Mouse (Mus musculus): Measurements from ENCODE around the gene Lamb3. TPM values are rescaled to one million over a fixed set of nuclear protein-coding genes. Genes with fewer than 3 reads are reported as not detected.

Lamb3 gene
- polyA plus RNA-seq, 1 experiment = not detected

DNA sequence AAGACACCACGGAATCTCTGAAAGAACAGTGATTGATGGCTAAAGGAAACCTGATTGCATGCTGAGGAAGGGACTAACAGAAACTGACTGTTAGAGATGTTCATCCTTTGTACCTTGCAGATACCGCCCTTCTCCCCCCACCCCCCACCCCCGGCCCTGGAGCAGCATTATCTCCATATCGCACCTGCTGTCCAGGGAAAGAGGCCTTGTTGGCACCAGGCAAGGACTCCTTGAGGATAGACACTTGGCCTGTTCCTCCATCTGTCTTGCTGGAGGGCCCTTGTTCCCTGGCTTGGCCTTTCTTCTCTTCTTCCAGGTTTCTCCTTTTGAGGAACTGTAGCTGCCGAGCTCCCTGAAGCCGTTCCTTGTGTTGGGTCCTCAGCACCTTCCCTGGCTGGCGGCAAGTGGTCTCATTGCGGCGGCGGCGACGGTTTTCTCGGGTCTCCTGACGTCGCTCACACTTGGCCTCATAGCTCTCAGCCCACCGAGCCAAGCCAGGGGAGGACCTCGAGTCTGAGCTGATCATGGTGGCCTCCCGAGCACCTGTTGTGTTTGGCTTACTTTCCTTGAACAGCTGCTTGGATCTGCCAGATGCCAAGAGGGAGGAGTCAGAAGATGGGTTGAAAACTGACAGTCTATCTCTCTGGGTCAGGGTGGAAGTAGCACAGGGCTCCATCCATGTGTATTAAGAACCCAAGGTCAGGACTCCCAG is 9.8 kb upstream of the Lamb3 start:
- TF ChIP-seq TAL1 (IDR thresholded peaks at IDR 0.05; ENCODE audit: low read length) (no peak), GATA1 (IDR thresholded peaks at IDR 0.05; ENCODE audit: low read length) (no peak)
- peaks cover 8% of the 10 kb centered on the region for H3K4me1 ChIP-seq (ENCODE audit: control insufficient read depth)
- H3K36me3 ChIP-seq (ENCODE audit: control insufficient read depth) = no peaks in the 10 kb centered on the region
- no peaks in the 10 kb centered on the region for H3K27me3 ChIP-seq (ENCODE audit: control insufficient read depth)
- no peaks in the 10 kb centered on the region for H3K9me3 ChIP-seq (ENCODE audit: control insufficient read depth, low read length)
- no peak overlapping the region for H3K4me3 ChIP-seq (replicated peaks)

DNA sequence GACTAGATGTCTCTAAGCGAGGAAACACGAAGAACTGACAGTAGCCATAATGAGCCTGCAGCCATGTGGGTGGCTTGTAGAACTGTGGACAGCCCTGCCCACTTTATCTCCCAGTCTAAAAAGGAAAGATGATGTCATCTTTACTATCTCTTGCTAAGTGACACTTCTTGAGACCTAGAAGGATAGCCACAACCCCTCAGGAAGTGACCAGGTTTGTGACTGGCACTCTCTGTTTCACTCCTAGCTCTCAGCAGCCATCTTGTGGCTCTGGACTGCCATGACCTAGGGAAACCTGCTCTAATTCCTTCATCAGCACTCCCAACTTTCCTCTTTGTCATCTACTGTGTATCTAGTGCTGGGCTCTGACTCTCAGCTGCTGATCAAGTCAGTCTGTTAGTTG is 9.2 kb upstream of the Lamb3 start:
- TF ChIP-seq TAL1 (IDR thresholded peaks at IDR 0.05; ENCODE audit: low read length) = no peak
- no peak for TF ChIP-seq GATA1 (IDR thresholded peaks at IDR 0.05; ENCODE audit: low read length)
- Histone ChIP-seq H3K4me1 (ENCODE audit: control insufficient read depth) (peaks cover 8% of the 10 kb centered on the region), H3K9me3 (ENCODE audit: control insufficient read depth, low read length) (no peaks in the 10 kb centered on the region), H3K27me3 (ENCODE audit: control insufficient read depth) (no peaks in the 10 kb centered on the region), H3K4me3 (replicated peaks) (no peak overlapping the region), H3K36me3 (ENCODE audit: control insufficient read depth) (no peaks in the 10 kb centered on the region)

GRCm38 (mm10) chr1:193200640-193201382 is 6.7 kb upstream of the Lamb3 start:
- no peak for TF ChIP-seq TAL1 (IDR thresholded peaks at IDR 0.05; ENCODE audit: low read length)
- no peak for TF ChIP-seq GATA1 (IDR thresholded peaks at IDR 0.05; ENCODE audit: low read length)
- H3K9me3 ChIP-seq (ENCODE audit: control insufficient read depth, low read length) = no peaks in the 10 kb centered on the region
- H3K36me3 ChIP-seq (ENCODE audit: control insufficient read depth) = no peaks in the 10 kb centered on the region
- H3K27me3 ChIP-seq (ENCODE audit: control insufficient read depth) = no peaks in the 10 kb centered on the region
- H3K4me1 ChIP-seq (ENCODE audit: control insufficient read depth) = peaks cover 8% of the 10 kb centered on the region
- H3K4me3 ChIP-seq (replicated peaks) = no peak overlapping the region

- Histone ChIP-seq H3K4me3 (replicated peaks) (no peak within 1 kb of the TSS), H3K27me3 (ENCODE audit: control insufficient read depth) (no peaks in the 10 kb centered on the region), H3K9me3 (ENCODE audit: control insufficient read depth, low read length) (no peaks in the 10 kb centered on the region), H3K36me3 (ENCODE audit: control insufficient read depth) (no peaks in the 10 kb centered on the region), H3K4me1 (ENCODE audit: control insufficient read depth) (peaks cover 8% of the 10 kb centered on the region)
- TF ChIP-seq TAL1 (IDR thresholded peaks at IDR 0.05; ENCODE audit: low read length) (no peak), GATA1 (IDR thresholded peaks at IDR 0.05; ENCODE audit: low read length) (no peak)
Observed at GRCm38 (mm10) chr1:193201383-193201778, 6.1 kb upstream of the Lamb3 start, which contains the start of gene Traf3ip3. TSS of gene Traf3ip3 (minus strand) at chr1:193201703.

GRCm38 (mm10) chr1:193203821-193204220 is 3.7 kb upstream of the Lamb3 start:
- Histone ChIP-seq H3K36me3 (ENCODE audit: control insufficient read depth) (no peaks in the 10 kb centered on the region), H3K4me1 (ENCODE audit: control insufficient read depth) (no peaks in the 10 kb centered on the region), H3K4me3 (replicated peaks) (no peak overlapping the region), H3K27me3 (ENCODE audit: control insufficient read depth) (no peaks in the 10 kb centered on the region), H3K9me3 (ENCODE audit: control insufficient read depth, low read length) (no peaks in the 10 kb centered on the region)
- TF ChIP-seq TAL1 (IDR thresholded peaks at IDR 0.05; ENCODE audit: low read length) (no peak), GATA1 (IDR thresholded peaks at IDR 0.05; ENCODE audit: low read length) (no peak)

DNA sequence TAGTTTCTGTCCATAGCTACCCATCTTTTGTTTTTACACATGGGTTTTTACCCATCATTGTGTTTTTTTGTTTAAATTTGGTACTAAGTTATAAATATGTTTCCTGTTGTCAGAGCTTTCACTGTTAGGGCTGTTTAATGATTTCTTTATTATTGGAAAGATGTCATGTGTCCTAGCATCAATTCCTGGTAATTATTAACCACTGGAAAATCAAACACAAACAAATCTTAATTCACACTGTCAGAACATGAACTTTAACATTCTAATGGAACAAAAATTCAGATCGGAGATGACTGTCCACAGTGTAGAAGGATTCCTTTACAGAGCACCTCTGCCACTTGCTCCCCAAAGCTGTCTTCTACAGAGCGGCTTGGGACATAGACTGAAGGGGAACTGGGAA is 2.1 kb upstream of the Lamb3 start:
- no peaks in the 10 kb centered on the region for H3K9me3 ChIP-seq (ENCODE audit: control insufficient read depth, low read length)
- H3K27me3 ChIP-seq (ENCODE audit: control insufficient read depth) = no peaks in the 10 kb centered on the region
- H3K36me3 ChIP-seq (ENCODE audit: control insufficient read depth) = no peaks in the 10 kb centered on the region
- no peak overlapping the region for H3K4me3 ChIP-seq (replicated peaks)
- no peaks in the 10 kb centered on the region for H3K4me1 ChIP-seq (ENCODE audit: control insufficient read depth)
- TF ChIP-seq TAL1 (IDR thresholded peaks at IDR 0.05; ENCODE audit: low read length) (no peak), GATA1 (IDR thresholded peaks at IDR 0.05; ENCODE audit: low read length) (no peak)

DNA sequence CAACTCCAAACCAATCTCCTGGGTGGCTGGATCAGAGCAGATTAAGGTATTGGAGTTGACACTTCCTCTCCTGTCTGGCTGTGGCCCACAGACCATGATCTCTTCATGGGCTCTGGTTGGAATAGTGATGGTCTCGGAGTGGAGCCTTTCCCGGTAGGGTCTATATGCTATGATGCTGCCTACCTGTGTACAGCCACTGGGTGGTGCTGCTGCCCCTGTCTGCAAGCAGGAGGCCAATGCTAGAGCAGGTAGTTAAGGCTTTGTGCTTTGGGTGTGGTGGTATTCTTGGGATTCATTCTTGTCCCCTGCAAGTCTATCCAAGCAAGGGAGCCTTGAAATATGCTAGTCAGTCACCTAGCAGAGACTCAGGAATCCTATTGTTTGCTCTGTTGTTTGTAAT is 679 bp downstream of the Lamb3 start:
- no peak for TF ChIP-seq TAL1 (IDR thresholded peaks at IDR 0.05; ENCODE audit: low read length)
- no peak for TF ChIP-seq GATA1 (IDR thresholded peaks at IDR 0.05; ENCODE audit: low read length)
- Histone ChIP-seq H3K4me1 (ENCODE audit: control insufficient read depth) (no peaks in the 10 kb centered on the region), H3K4me3 (replicated peaks) (no peak overlapping the region), H3K36me3 (ENCODE audit: control insufficient read depth) (no peaks in the 10 kb centered on the region), H3K27me3 (ENCODE audit: control insufficient read depth) (no peaks in the 10 kb centered on the region), H3K9me3 (ENCODE audit: control insufficient read depth, low read length) (no peaks in the 10 kb centered on the region)

GRCm38 (mm10) chr1:193211371-193211770 is 3.9 kb downstream of the Lamb3 start:
- no peaks in the 10 kb centered on the region for H3K27me3 ChIP-seq (ENCODE audit: control insufficient read depth)

GRCm38 (mm10) chr1:193214053-193214452 is 6.6 kb downstream of the Lamb3 start:
- TF ChIP-seq TAL1 (IDR thresholded peaks at IDR 0.05; ENCODE audit: low read length) = no peak
- no peak for TF ChIP-seq GATA1 (IDR thresholded peaks at IDR 0.05; ENCODE audit: low read length)

More at GRCm38 (mm10) chr1:193211371-193211770, 3.9 kb downstream of the Lamb3 start:
- no peak for TF ChIP-seq GATA1 (IDR thresholded peaks at IDR 0.05; ENCODE audit: low read length)
- TF ChIP-seq TAL1 (IDR thresholded peaks at IDR 0.05; ENCODE audit: low read length) = no peak
- no peak overlapping the region for H3K4me3 ChIP-seq (replicated peaks)
- no peaks in the 10 kb centered on the region for H3K4me1 ChIP-seq (ENCODE audit: control insufficient read depth)
- H3K36me3 ChIP-seq (ENCODE audit: control insufficient read depth) = no peaks in the 10 kb centered on the region
- H3K9me3 ChIP-seq (ENCODE audit: control insufficient read depth, low read length) = no peaks in the 10 kb centered on the region

More at GRCm38 (mm10) chr1:193214053-193214452, 6.6 kb downstream of the Lamb3 start:
- Histone ChIP-seq H3K36me3 (ENCODE audit: control insufficient read depth) (no peaks in the 10 kb centered on the region), H3K4me1 (ENCODE audit: control insufficient read depth) (no peaks in the 10 kb centered on the region), H3K9me3 (ENCODE audit: control insufficient read depth, low read length) (no peaks in the 10 kb centered on the region), H3K27me3 (ENCODE audit: control insufficient read depth) (no peaks in the 10 kb centered on the region), H3K4me3 (replicated peaks) (no peak overlapping the region)

All from erythroblast, embryonic 14.5 days (primary cell).